Mouse (Mus musculus) liver, embryonic 15.5 days (tissue): ENCODE measurements around the gene Lipc. TPM values are rescaled to one million over a fixed set of nuclear protein-coding genes. Genes with fewer than 3 reads are reported as not detected.

Experiments used
- ATAC-seq: fragments of 200-750 bp; cut with Nextera tagmentation; 2 replicates; pipeline ENCODE4 v1.8.0; 2017; ENCODE audit warnings: moderate number of reproducible peaks, mild to moderate bottlenecking, moderate library complexity; ENCODE audit not compliant: insufficient read depth
- H3K27ac ChIP-seq: fragments of 300-500 bp; sonication (generic); replicated peaks from 2 replicates; pipeline ENCODE4 v1.5.1; 2015; ENCODE audit warnings: mild to moderate bottlenecking, inconsistent platforms
- H3K27me3 ChIP-seq: fragments of 300-500 bp; sonication (generic); 2 replicates; pipeline ENCODE4 v1.6.1; 2015; ENCODE audit warnings: mild to moderate bottlenecking, inconsistent platforms
- H3K36me3 ChIP-seq: fragments of 300-500 bp; sonication (generic); replicated peaks from 2 replicates; pipeline ENCODE4 v1.6.1; 2015; ENCODE audit warnings: moderate library complexity, mild to moderate bottlenecking, inconsistent platforms
- H3K4me1 ChIP-seq: fragments of 300-500 bp; sonication (generic); replicated peaks from 2 replicates; pipeline ENCODE4 v1.6.1; 2015; ENCODE audit warnings: inconsistent platforms
- H3K4me2 ChIP-seq: fragments of 300-500 bp; sonication (generic); 2 replicates; pipeline ENCODE4 v1.6.1; 2015; ENCODE audit warnings: moderate library complexity, mild to moderate bottlenecking, inconsistent platforms
- H3K4me3 ChIP-seq: fragments of 300-500 bp; sonication (generic); replicated peaks from 2 replicates; pipeline ENCODE4 v1.5.1; 2015; ENCODE audit warnings: mild to moderate bottlenecking, inconsistent platforms
- H3K9ac ChIP-seq: fragments of 300-500 bp; sonication (generic); 2 replicates; pipeline ENCODE4 v1.6.1; 2015; ENCODE audit warnings: moderate library complexity, mild to moderate bottlenecking, inconsistent platforms
- H3K9me3 ChIP-seq: fragments of 300-500 bp; sonication (generic); replicated peaks from 2 replicates; pipeline ENCODE4 v1.6.1; 2016; ENCODE audit warnings: inconsistent platforms
- WGBS: fragments of 180-500 bp; shearing (Covaris S2); methylation state at CpG from one replicate; pipeline ENCODE4 v1.1.7; 2015; ENCODE audit warnings: mixed read lengths; ENCODE audit not compliant: insufficient replicate concordance; 5-methylcytosine and 5-hydroxymethylcytosine counted together
- microRNA-seq: library from miRNA; unstranded; fragments of <30 nt; microRNA quantifications from one replicate; pipeline ENCODE4, GENCODE M21; 2016
- polyA plus RNA-seq: library from polyadenylated mRNA; unstranded; fragments of >200 nt; fragmentation: Nextera tagmentation; extraction: Ambion mirVana; gene quantifications from 2 replicates; pipeline ENCODE4 v1.2.1, GENCODE M21; 2015

Lipc gene
- polyA plus RNA-seq, 1 experiment from 2014 or later, result 39.5 TPM

- ATAC-seq, result no peak
Measured at GRCm38 (mm10) chr9:70788705-70789104, 163.3 kb downstream of the Lipc start.

GRCm38 (mm10) chr9:70782191-70782590 lies 169.8 kb downstream of the Lipc start:
- H3K9ac ChIP-seq, result no peak overlapping the region
- ATAC-seq, result no peak
- H3K4me3 ChIP-seq, result no peak overlapping the region
- no peaks in the 10 kb centered on the region for H3K27me3 ChIP-seq
- WGBS, result 81% methylated on average over 3 of the region's 3 CpGs
- no peak overlapping the region for H3K27ac ChIP-seq
- no peaks in the 10 kb centered on the region for H3K9me3 ChIP-seq
- no peak overlapping the region for H3K4me2 ChIP-seq
- no peaks in the 10 kb centered on the region; the same call in 1 of the 2 replicates for H3K4me1 ChIP-seq
- H3K36me3 ChIP-seq, result peaks cover 79% of the 10 kb centered on the region

More at GRCm38 (mm10) chr9:70788705-70789104, 163.3 kb downstream of the Lipc start:
- Histone ChIP-seq H3K4me1 (no peaks in the 10 kb centered on the region), H3K27me3 (no peaks in the 10 kb centered on the region), H3K4me2 (no peak overlapping the region), H3K9me3 (no peaks in the 10 kb centered on the region), H3K36me3 (peaks cover 30% of the 10 kb centered on the region), H3K9ac (no peak overlapping the region), H3K4me3 (no peak overlapping the region), H3K27ac (no peak overlapping the region)
- WGBS, result 83% methylated on average over 7 of the region's 7 CpGs

- no peaks in the 10 kb centered on the region for H3K27me3 ChIP-seq
- H3K4me3 ChIP-seq, result no peak overlapping the region
- peaks cover 18% of the 10 kb centered on the region for H3K4me1 ChIP-seq
- 26% methylated on average over 2 of the region's 2 CpGs for WGBS
- no peak overlapping the region for H3K4me2 ChIP-seq
- peaks cover 93% of the 10 kb centered on the region for H3K36me3 ChIP-seq
- H3K9me3 ChIP-seq, result no peaks in the 10 kb centered on the region
- no peak overlapping the region for H3K9ac ChIP-seq
- no peak for ATAC-seq
- H3K27ac ChIP-seq, result no peak overlapping the region
Measured at GRCm38 (mm10) chr9:70775517-70775916, 176.5 kb downstream of the Lipc start.

GRCm38 (mm10) chr9:70760974-70761373 lies 191.1 kb downstream of the Lipc start:
- no peaks in the 10 kb centered on the region for H3K9me3 ChIP-seq
- peaks cover 5% of the 10 kb centered on the region; the same call in 1 of the 2 replicates for H3K4me1 ChIP-seq
- H3K27me3 ChIP-seq, result no peaks in the 10 kb centered on the region
- peak overlapping the region; percentile 14; the same call in 1 of the 2 replicates for H3K27ac ChIP-seq
- no peak overlapping the region for H3K4me3 ChIP-seq
- H3K9ac ChIP-seq, result no peak overlapping the region
- H3K4me2 ChIP-seq, result no peak overlapping the region
- ATAC-seq, result no peak
- peaks cover 94% of the 10 kb centered on the region for H3K36me3 ChIP-seq
- 81% methylated on average over 5 of the region's 5 CpGs for WGBS

GRCm38 (mm10) chr9:70751504-70752222 lies 200.4 kb downstream of the Lipc start:
- 50% methylated on average over 3 of the region's 3 CpGs for WGBS

More at GRCm38 (mm10) chr9:70751504-70752222, 200.4 kb downstream of the Lipc start:
- Histone ChIP-seq H3K4me1 (no peaks in the 10 kb centered on the region; the same call in none of the 2 replicates), H3K27ac (no peak overlapping the region), H3K4me2 (no peak overlapping the region), H3K27me3 (no peaks in the 10 kb centered on the region), H3K4me3 (no peak overlapping the region), H3K9me3 (no peaks in the 10 kb centered on the region), H3K36me3 (peaks cover 78% of the 10 kb centered on the region), H3K9ac (no peak overlapping the region)
- peak; percentile 18; the same call in 1 of the 2 replicates for ATAC-seq

Small RNA genes within 50 kb of the gene (microRNA-seq; reads per million reads assigned to microRNA genes)
- not detected for gene Gm25149

Other genes with a start within 250 kb of the Lipc start
- gene Aqp9, start 216.5 kb upstream of the Lipc start, polyA plus RNA-seq, result 7.7 and 8.2 TPM in 2 replicates